Mouse (Mus musculus) naive thymus-derived CD4-positive, alpha-beta T cell, adult 2 months (primary cell): ENCODE results near the gene Ckap5.
A peak's percentile ranks its signal among the peaks of the same experiment; 100 is the strongest.

Experiments
- DNase-seq: peaks from one replicate; pipeline ENCODE4 v3.0.0-alpha.2; 2011; ENCODE audit warnings: low read depth

Gene Ckap5

DNA sequence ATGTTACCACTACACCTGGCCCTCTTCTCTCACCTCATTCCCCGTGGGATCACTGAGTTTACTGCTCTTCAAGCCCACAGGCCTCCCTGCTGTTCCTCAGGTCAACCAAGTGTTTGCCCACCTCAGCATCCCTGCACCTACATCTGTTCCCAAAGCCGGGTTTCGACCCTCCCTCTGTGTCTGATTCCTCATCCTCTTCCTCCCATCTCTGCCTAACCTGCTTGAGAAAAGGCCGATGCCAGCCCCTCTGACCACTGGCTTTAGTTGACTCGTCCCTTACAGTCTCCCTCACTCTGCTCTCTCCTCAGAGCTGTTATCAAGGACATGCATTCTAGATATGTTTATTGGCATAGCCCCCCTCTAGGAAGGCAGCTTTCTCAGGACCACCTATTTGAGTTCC lies 100.9 kb downstream of the Ckap5 start:
- DNase-seq: no peak

DNA sequence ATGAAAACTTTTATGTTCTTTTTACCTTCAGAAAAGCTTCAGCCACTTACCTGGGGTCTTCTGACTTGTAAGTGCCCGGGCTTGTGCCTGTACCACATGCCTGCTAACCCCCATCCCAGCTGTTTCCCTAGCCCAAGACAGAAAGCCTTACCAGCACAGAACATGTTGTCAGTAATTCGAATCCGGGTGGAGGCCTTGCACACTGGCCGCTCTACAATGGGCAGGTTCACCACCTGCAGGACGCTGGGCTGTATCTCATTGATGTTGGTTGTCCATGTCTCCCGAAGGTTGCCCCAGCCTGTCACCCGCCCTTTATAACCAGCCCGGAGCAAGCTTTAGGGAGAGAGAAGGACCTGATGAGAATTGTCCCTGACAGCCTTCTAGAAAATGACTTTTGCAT lies 101.6 kb downstream of the Ckap5 start:
- no peak for DNase-seq

DNA sequence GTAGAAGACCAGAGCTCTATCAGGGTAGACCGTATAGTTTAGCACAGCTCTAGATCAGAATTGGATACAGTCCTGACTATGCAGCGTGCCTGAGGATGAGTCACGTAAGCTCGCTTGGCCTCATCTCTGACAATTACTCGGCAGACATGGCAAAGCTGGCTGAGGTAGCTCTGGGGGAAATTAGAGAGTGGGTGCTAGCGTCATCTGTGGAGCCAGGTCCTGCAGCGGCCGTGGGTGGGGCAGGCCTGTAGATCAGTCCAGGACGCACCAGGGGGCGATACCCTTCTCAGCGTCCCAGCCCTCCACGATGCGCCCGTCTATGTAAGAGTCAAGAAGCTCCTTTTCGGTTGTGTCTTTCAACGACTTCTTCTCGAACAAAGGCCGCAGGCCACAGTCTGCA lies 103.1 kb downstream of the Ckap5 start:
- DNase-seq: no peak

GRCm38 (mm10) chr2:91630384-91630783 lies 103.8 kb downstream of the Ckap5 start:
- DNase-seq: no peak

- DNase-seq: no peak
Observed at GRCm38 (mm10) chr2:91631826-91632225, 105.3 kb downstream of the Ckap5 start.

DNA sequence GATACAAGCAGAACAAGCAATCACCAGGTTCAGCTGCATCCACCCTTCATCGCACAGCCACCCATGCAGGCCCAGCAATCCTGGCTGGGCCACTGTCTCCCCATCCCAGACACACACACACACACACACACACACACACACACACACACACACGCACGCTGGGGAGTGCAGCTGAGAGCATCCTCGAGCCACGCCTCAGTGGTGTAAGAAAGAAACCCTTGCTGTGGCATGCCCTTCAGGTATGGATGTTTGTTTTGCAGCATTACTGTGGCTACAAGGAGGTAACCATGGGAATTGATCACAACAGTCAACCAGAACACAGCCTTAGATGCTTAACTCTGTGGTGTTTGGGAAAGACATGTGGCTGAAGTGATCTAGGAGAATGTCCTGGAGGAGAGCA lies 105.8 kb downstream of the Ckap5 start:
- DNase-seq: no peak

DNA sequence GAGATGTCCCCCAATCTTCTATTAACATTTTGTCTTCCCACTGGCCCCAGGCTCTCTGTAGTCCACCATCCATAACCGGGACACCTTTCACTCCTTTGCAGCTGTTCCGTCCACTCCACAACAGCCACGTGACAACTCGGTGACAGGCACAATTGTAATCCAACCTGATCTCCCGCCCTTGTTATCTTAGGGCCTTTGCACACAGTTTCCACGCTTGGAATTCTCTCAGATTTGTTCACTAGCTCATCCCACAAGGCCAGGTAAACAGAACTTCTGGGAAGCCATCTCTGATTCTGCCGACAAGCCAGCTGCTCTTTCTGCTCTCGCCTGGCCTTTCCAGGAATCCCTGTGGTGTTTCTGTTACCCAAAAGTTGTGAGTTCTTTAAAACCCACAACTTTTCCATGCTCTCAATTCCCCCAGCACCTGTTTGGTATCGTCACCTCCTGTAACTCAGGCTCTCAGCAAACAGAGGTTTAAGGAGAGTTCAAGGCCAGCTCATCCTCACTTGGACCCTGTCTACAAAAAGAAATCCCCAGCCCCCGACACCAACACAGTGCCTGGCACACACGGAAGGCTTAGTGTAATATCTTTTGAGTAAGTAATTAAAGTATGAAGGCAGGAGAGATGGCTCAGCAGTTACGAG lies 106.9 kb downstream of the Ckap5 start:
- no peak for DNase-seq

GRCm38 (mm10) chr2:91634841-91635240 lies 108.3 kb downstream of the Ckap5 start:
- no peak for DNase-seq

- no peak for DNase-seq
Observed at GRCm38 (mm10) chr2:91635486-91635885, 108.9 kb downstream of the Ckap5 start.

DNA sequence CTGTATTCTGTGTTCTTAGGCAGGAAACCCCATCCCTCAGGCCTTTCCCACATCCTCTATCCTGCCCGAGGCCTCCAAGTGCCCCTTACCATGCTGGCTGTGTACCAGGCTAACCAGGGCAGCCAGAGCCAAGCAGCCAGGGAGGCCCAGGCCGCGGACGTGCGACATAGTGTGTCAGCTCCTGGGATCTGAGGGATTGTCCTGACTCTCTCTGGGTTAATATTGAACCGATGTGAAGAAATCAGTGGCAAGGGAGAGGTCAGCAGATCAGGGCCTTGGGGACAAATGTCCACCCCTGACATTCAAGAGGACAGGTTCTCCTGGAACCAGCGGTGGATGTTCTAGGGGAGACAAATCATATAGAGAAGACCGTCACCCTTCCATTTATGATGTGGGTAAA lies 109.7 kb downstream of the Ckap5 start, which contains the start of gene F2:
TSS of gene F2 (minus strand) at position 186 of the 400 bp plus-strand sequence.
- DNase-seq: no peak

GRCm38 (mm10) chr2:91636727-91637338 lies 110.3 kb downstream of the Ckap5 start:
- no peak for DNase-seq

GRCm38 (mm10) chr2:91638931-91639330 lies 112.4 kb downstream of the Ckap5 start:
- peak; percentile 62 for DNase-seq

DNA sequence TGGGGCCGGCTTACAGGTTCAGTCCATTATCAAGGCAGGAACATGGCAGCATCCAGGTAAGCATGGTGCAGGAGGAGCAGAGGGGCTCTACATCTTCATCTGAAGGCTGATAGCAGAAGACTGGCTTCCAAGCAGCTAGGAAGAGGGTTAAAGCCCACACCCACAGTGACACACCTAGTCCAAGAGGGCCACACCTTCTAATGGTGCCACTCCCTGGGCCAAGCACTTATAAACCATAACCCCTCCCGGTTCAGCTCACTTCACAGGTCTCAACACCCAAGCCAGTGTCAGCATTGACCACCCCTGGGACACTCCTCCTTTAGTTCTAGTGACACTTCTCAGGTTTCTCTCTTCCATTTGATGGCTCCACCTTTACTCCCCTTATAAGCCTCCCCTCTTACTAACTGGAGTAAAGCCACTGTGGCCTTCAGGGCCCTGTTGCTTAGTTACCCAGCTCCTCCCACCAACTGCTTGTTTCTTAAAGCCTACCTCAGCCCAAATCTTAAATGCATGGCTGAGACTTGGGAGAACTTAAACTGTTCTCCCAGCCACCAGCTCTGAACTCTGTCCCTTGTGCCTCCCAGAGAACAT lies 116.4 kb downstream of the Ckap5 start:
- no peak for DNase-seq

- peak; percentile 77 for DNase-seq
Observed at GRCm38 (mm10) chr2:91644021-91644420, 117.5 kb downstream of the Ckap5 start.

GRCm38 (mm10) chr2:91645354-91645753 lies 118.8 kb downstream of the Ckap5 start:
- DNase-seq: no peak

DNA sequence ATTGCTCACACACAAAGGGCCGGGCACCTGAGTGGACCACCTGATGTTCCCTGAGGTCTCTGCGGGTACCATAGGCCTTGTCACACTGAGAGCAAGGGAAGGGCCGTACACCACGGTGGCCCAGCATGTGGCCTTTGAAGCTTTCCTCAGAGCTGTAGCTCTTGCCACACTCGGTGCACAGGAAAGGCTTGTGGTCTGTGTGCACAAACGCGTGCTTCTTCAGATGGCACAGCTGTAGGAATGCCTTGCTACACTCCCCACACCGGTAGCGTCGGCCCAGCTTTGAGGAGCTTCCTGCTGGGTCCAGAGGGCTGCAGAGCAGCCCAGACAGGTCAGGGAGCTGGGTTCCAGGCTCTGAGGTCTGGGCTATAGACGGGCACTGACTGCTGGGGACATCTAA lies 119.2 kb downstream of the Ckap5 start:
- DNase-seq: peak; percentile 75

GRCm38 (mm10) chr2:91646733-91647132 lies 120.2 kb downstream of the Ckap5 start:
- peak; percentile 85 for DNase-seq

- DNase-seq: no peak
Observed at GRCm38 (mm10) chr2:91649152-91649551, 122.6 kb downstream of the Ckap5 start.

DNA sequence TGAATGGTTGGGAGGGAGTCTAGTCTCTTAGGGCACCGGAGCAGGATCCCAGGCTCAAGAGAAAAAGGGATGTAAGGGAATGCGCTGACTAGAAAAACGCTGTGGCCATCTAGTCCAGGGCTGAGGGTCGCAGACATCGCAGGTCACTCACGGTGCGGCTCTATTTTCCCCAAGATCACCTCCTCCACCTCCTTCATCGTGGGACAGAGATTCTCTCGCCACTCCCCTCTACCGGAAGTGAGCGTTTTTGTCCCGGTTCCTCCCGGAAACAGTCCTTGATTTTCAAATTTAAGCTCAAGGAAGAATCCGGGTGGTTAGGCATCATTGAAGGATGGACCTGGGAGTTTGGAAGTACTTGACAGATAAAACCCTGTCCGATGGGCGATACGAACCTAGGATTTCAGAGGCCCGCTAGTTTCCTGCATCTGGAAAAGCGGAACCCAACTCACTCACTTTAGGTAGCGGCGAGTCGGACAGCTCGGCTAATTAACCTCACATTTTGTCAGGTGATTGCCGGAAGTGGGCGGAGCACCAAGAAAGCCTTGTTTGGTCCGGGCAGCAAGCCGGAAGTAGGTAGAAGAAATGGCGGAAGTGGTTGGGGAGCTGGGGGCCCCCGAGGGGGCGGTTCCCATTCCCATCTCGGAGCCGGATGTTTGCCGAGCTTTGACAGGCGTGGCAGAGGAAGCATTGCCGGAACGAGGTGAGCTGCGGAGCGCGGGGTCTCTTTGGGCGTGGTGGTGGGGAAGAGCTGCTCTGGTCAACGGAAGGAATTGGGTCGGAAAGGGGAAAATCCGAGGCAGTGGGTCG lies 123.2 kb downstream of the Ckap5 start, which contains the start of the genes Zfp408 and Arhgap1:
TSS of gene Zfp408 (minus strand) at position 239 of the 807 bp plus-strand sequence.
TSS of gene Arhgap1 (plus strand) at position 308 of the 807 bp plus-strand sequence.
- peak; percentile 98 for DNase-seq

- DNase-seq: no peak
Observed at GRCm38 (mm10) chr2:91650360-91650995, 123.9 kb downstream of the Ckap5 start.

- peak; percentile 60 for DNase-seq
Observed at GRCm38 (mm10) chr2:91651458-91652258, 125.1 kb downstream of the Ckap5 start.
